Mouse (Mus musculus): ENCODE data around the gene Tmem209.
A peak's percentile ranks its signal among the peaks of the same experiment; 100 is the strongest.

Tmem209 gene

GRCm38 (mm10) chr6:30509265-30510239 is at the start of gene Tmem209, which contains the start of gene Ssmem1:
TSS of gene Tmem209 (minus strand) at chr6:30509783.
TSS of gene Ssmem1 (plus strand) at chr6:30509849.
- peak; percentile 97 to 98 for DNase-seq (ENCODE audit: low spot score in 2 of 2)

- no peak for DNase-seq (ENCODE audit: low spot score in 2 of 2)
Measured at GRCm38 (mm10) chr6:30556080-30556479, 46.5 kb upstream of the Tmem209 start.

DNA sequence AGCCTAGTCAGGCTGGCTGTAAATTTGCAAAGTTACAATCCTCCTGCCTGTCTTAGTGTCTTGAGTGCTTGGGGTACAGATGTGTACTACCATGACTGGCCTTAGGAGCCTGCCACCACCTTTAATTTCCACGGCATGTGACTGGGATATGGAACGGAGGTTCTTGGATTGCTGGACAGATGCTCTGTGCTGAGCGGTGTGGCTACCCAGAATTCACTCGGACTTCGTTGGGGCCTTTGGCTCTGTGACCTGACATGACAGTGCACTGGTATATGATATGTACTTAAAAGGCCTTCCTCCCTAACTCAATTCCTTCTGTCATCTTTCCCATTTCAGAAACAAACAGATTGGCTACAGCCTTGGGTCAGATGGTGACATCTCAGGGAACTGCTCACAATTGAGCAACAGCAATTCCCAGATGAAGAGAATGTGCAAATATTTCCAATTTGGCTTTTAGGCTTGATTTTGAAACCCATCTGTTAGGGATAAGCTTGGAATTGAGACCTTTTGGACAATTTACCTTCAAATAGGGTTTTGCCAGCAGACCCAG is 45.1 kb upstream of the Tmem209 start:
- DNase-seq (ENCODE audit: low spot score in 2 of 2) = no peak

- no peak for DNase-seq (ENCODE audit: low spot score in 2 of 2)
Measured at GRCm38 (mm10) chr6:30554092-30554491, 44.5 kb upstream of the Tmem209 start.

DNA sequence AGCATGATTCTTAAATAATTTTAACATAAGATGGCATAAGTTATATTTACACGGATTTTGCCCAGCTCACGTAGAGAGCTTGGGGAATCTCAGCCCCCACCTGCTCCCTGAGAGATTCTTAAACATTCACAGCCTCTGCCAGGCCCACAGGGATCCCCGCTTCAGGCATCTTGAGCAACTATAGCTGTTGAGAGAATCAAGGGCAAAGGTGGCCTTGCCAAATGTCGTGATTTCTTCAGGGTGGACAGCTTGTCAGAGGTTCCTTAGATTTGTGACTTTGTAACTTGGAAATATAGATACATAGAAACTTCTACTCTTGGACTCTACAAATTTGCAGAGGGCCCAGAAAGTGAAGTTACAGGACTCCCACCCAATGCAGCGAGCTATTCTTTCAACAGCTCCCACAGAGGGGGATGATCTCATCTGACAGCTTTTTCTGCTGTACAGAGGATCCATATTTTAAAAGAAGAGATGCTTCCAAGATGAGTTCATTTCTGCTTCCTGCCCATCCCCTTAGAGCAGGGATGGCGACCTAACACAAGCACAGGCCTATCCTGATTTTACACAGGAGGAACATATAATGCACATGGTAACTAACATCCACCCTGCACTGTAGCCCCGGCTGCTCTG is 43.9 kb upstream of the Tmem209 start:
- DNase-seq (ENCODE audit: low spot score in 2 of 2) = no peak

DNA sequence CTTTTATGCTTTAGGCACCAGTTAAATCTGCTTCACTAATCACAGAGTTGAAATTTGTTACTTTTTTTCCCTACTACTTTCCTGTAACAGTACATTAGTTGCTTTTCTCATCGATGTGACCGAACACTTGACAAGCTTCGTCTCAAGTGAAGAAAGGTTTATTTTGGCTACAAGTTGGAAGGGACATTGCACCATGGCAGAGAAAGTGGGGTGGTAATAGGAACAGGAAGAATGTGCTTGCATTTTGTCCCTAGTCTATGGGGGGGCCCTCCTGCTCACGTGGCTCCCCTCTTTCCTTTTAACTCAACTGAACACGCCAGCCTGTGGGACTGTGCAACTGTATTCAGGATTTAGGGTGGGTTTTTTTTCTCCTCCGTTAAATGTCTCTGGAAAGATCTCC is 43.0 kb upstream of the Tmem209 start:
- no peak for DNase-seq (ENCODE audit: low spot score in 2 of 2)

DNA sequence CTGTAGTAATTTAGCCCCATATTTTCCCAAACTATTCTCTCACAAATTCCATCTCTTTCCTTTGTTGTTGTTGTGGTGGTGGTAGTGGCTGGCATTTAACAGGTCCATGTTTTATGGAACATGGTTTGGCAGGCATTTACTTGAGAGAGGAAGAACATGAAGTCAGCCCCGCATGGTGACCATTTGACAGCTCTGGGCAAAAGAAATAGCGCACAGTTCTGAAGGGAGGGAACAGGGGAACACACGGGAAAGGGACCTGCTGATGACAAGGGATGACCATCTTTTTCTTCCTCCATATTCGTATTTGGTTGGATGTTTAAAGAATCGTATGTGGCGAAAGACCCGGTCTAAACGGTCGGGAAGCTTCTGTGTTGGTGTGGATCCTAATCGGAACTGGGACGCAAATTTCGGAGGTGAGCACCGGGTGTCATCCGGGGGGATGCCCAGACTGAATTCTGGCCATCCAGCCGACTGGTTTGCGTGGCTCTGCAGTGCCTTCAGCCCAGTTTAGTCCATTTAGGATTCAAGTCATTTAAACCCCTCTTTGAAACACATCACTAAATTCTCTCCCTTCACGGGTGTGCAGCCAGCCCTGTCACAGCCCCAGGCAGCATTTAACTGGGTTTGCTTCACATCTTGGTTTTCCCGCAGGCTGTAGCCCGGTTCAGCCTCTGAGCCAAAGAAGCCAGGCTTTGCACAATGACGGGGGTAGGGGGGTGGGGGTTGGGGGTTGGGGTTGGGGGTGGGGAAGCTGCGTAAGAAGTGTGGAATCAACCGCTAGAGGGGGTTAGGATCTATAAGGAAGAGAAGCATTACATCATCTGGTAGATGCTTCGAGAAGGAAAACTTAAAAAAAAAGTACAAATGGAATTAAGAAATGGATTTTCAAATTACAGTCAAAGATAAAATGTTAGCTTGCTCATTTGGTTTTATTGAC is 42.3 kb upstream of the Tmem209 start:
- no peak for DNase-seq (ENCODE audit: low spot score in 2 of 2)

GRCm38 (mm10) chr6:30551193-30551515 is 41.6 kb upstream of the Tmem209 start:
- DNase-seq (ENCODE audit: low spot score in 2 of 2) = no peak

DNA sequence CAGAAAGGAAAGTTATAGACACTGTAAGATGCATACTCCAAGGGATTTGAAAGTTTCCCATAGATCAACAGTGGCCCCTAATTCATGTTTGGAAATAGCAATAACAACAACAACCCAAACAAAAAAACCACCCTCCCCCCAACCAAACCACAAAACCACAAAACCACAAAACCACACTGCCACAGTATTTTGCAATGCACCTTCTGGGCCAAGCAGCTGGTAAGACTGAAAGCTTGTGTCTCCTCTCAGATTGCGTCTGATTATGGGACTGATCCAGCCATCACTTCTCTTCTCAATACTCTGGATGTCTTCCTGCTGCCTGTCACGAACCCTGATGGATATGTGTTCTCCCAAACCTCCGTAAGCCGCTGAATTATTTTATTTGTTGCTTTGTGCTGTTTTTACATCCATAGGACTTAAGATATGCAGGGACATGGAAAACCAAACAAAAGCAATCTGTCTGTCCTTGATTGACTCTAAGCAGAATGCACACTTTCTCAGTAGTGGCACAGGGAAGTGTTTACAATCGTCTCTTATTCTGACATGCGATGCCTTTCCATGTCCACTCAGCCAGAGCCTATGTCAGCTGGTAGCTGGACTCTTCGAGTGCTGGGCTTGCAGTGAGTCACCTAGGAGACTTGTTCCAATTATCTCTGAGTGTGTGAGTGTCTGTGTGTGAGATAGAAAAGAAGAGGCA is 41.1 kb upstream of the Tmem209 start:
- no peak for DNase-seq (ENCODE audit: low spot score in 2 of 2)

DNA sequence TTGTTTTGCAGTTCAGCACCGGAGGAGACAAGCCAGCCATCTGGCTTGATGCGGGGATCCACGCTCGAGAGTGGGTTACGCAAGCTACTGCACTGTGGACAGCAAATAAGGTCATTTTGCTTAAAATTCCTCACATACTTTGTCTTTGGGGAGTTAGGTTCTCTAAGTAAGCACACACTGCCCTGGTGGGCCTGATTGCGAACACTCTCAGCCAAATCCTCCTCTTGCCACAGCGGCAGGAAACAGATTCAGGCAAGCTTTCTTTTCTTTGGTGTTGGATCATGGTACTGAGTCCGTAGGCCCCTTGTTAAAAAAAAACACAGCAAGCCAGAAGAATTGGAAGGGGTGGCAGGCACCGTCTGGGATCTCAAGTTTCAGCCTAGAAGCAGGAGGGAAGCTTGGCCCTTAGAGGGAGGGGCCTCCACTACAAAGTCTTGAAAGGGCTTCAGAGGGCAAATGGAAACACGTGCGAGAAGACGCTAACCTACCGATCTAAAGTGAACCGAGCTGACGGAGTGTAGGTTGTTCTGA is 39.7 kb upstream of the Tmem209 start:
- no peak for DNase-seq (ENCODE audit: low spot score in 2 of 2)

- no peak for DNase-seq (ENCODE audit: low spot score in 2 of 2)
Measured at GRCm38 (mm10) chr6:30547656-30548306, 38.2 kb upstream of the Tmem209 start.

DNA sequence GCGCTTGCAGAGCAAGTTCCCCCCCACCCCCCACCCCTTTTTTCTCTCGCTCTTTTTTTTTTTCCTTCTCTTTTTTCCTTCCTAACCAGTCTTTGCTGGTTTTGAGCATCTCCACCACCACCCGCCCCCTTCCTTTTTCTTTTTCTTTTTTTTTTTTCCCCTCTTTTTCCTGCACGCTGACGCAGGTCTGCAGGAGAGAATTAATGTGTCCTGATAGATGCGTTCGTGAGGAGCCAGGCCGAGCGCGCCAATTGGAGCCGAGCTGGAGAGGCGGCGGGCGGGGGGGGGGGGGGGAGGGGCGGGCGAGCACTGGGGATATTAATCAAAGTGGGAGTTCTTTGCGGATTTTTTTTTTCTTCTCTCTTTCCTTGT is 37.7 kb upstream of the Tmem209 start:
- DNase-seq (ENCODE audit: low spot score in 2 of 2) = no peak

DNA sequence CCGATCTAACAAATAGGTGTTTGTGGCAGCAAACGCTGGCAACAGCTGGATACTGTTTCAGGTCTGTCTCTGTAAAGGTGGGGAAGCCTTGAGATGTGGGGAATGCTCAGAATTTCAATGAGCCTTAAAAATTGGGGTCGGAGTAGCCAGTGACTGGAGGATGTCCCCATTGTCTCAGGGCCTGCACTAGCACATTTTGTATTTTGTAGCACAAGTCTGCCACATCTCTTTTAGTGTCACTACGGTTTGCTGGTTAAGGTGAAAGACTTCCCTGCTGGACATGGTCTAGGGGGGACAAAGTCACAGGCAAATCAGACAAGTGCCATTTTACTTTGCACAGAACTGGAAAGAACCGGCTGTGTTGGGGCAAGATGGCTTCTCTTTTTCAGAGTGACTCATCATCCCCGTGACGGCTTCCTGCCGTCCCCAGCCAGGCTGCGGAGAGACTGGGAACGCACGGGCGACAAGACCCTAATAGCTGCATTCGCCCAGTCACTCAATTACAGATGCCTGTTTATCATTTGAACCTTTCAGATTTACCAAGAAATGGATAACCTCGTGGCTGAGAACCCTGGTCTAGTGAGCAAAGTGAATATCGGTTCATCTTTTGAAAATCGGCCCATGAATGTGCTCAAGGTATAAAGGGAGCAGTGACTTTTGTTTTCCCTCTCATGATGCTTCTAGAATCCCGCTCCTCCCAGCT is 37.1 kb upstream of the Tmem209 start:
- DNase-seq (ENCODE audit: low spot score in 2 of 2) = no peak

- no peak for DNase-seq (ENCODE audit: low spot score in 2 of 2)
Measured at GRCm38 (mm10) chr6:30545689-30546088, 36.1 kb upstream of the Tmem209 start.

GRCm38 (mm10) chr6:30543851-30544250 is 34.3 kb upstream of the Tmem209 start:
- DNase-seq (ENCODE audit: low spot score in 2 of 2) = no peak

DNA sequence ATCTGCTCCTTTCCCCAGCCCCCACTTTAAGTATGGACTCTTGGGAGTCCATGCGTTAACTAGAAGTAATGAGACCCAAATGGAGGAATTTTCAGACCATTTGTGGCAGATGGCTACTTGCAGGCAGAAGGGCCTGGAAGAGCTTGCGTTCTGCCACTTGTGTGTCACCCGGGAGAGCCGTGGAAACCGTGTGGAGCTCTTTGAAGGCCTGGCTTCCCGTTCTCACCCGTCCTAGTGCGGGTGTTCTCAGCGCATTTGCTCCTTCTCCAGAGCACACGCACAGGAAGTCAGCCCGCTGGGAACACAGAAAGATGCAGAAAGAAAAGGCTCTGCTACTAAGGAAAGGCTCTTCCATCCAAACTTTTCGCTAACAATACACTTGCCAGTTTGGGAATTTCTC is 33.5 kb upstream of the Tmem209 start:
- DNase-seq (ENCODE audit: low spot score in 2 of 2) = no peak

- DNase-seq (ENCODE audit: low spot score in 2 of 2) = no peak
Measured at GRCm38 (mm10) chr6:30542277-30542676, 32.7 kb upstream of the Tmem209 start.

- DNase-seq (ENCODE audit: low spot score in 2 of 2) = no peak
Measured at GRCm38 (mm10) chr6:30541009-30541799, 31.6 kb upstream of the Tmem209 start, which contains the start of gene Cpa2. TSS of gene Cpa2 (plus strand) at chr6:30541582.

- no peak for DNase-seq (ENCODE audit: low spot score in 2 of 2)
Measured at GRCm38 (mm10) chr6:30538800-30539199, 29.2 kb upstream of the Tmem209 start.
